Mouse (Mus musculus) lung, postnatal 0 days (tissue): ENCODE measurements at regions not wholly inside any gene's neighbourhood (a gene's known extent, or its start where the extent isn't known, plus 50 kb on each side); places are given as distances from the start of the nearest gene placed in this dataset.

Experiments used
- CTCF ChIP-seq: IDR thresholded peaks from 2 replicates; pipeline ENCODE4 v1.5.1; 2016; ENCODE audit warnings: antibody characterized with exemption, mild to moderate bottlenecking
- EP300 ChIP-seq: IDR thresholded peaks from 2 replicates; pipeline ENCODE4 v1.6.1; 2016; ENCODE audit warnings: antibody characterized with exemption, mild to moderate bottlenecking, control low read depth

DNA sequence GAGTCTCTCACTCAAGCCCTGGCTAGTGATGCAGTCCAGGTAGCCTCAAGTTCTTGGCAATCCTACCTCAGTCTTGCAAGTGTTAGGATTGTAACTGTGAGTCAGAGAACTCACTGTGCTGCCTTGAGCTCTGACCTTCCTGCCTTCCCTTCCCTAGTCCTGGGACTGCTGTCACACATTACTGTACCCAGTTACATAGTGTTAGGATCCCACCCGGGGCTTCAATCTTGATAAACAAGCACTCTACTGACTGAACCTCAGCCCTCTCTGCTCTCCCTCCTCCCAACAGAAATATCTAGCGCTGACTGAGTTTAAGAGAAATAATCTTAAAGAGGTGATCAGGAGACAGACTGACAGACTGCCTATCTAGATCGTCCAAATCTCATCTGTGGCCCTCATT lies 143.8 kb upstream of the Noct start:
- TF ChIP-seq CTCF: no peak
- no peak for TF ChIP-seq EP300
